Mouse (Mus musculus) adrenal gland, postnatal 14 days (tissue): ENCODE measurements around the gene Kansl1. TPM values are rescaled to one million over a fixed set of nuclear protein-coding genes. Genes with fewer than 3 reads are reported as not detected.

Experiments used
- DNase-seq: peaks from one replicate; pipeline ENCODE4 v3.0.0; 2021; ENCODE audit warnings: mixed read lengths
- total RNA-seq: library from RNA; stranded (reverse); gene quantifications from 2 replicates; pipeline ENCODE4 v1.2.3, GENCODE M21; 2021

Kansl1 gene
- total RNA-seq, 1 experiment from 2014 or later, result 49.7 TPM

DNA sequence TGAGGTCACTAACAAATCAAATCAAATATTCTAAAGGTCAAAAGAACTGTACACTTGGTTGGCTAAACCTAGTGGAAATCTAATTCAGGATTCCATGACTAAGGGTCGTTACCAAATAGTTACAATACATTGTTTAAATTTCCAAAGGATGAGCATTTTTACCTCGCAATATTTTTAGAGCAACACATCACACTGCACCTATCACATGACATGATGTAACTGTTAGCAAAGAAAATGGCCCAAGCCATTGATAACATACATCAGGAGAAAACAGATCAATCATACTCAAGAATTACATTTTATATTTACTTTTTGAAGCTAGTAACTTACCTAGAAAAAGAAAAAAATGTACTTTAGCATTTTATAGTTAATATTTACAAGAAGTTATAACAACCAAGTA is 29.0 kb downstream of the Kansl1 start:
- no peak for DNase-seq

DNA sequence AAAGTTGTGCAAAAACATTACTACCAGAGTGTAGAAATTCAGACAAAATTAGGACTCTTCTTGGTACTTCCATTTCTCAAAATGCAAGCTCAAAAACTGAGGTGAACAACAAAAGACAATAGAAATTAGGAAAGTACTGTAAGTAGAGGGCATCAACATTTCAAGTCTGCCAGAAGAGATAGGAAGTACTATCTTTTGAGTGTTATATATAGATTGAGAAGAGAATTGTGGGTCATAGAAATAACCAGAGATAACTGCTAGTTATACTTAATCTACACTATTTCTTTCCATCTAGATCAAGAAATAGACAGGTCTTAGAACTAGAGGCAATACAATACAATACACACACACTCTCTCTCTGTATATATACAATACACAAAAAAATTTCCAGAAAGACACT is 30.2 kb downstream of the Kansl1 start:
- DNase-seq, result no peak

DNA sequence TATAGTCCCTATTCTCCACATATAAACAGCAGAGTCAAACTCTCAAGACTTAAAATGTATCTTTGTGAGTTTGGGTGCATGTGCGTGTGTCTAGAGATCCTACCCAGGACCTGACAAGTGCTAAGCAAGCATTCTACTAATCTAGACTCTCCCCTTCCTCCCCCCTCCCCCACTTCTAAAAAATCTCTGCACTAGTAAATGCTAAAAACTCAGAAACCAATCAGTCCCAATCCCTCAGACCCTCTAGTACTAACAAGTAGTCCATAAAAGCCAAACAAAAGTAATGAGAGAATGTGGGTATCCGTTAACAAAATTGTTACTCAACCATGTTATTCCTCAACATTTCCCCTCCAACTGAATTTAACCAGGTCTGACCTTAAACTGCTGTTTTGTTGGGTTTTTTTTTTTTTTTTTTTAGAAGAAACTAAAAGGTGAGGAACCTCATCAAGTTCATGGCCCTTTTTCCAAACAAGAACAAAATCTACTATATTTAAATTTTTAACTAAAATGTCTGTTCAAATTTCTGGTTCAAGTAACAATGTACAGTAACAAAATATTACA is 32.2 kb downstream of the Kansl1 start:
- no peak for DNase-seq

DNA sequence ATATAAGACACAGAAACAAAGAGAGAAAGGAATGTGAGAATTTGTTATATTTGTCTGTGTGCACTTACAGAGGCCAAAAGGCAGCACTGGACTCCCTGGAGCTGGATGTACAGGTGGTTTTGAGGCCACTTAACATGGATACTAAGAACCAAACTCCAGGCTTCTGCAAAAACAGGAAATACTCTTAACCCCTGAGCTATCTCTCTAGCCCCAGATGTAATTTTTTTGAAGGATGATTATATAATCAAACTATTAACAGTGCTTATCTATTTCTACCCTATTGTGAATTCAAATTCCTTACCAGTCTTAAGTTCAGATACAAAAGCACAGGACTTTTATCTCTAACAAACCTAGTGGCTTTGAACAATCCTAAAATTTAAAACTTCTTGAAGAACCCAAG is 32.9 kb downstream of the Kansl1 start:
- DNase-seq, result no peak

DNA sequence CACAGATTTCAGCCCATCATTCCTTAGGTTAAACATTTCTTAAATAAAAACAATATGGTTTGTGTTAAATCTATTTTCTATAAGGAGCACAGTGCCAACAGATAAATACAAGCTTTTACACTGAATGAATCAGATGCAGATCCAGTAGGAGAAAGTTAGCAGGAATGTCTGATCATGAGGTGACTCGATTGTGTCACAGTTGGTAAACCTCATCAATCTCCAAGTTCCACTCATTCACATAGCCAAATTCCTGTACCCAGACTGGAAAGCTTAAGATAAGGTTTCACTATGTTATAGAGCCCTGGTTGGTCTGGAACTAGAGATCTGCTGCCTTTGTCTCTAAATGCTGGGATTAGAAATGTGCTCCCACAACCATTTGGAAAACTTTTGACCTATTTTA is 33.5 kb downstream of the Kansl1 start:
- no peak for DNase-seq

DNA sequence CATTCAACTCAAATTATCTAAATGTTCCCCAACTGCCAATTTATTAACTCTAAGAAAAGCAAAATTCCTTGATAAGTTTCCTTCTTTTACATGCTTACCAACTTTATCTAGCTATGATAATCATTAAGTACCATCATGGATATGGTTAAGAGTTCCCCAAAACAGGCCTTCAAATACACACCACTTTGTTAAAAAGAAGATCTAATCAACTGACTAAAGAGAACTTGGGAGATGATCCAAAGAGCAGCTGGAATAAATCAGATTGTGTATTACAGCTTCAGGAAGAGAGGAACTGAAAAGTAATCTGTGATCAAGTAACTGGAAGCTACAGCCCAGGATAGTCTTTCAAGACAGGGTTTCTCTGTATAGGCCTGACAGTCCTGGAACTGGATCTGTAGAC is 36.4 kb downstream of the Kansl1 start:
- DNase-seq, result no peak

DNA sequence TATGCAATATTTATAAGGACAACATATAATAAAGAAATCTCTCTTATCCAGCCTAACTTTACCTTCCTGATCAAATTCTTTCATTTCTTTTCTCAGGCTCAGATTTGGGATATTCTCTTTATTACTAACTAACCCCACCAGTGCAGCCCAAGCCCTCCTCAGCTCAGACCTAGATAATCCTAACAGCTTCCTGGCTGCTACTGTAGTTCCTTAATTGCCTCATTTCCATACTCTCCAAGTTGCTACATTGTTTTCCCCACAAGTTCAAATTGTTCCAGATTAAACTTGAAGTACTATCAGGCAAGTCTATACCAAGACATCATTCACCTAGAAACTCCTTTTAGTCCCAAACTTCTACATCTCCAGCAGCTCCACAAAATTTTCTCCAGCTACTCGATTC is 36.9 kb downstream of the Kansl1 start:
- DNase-seq, result no peak

DNA sequence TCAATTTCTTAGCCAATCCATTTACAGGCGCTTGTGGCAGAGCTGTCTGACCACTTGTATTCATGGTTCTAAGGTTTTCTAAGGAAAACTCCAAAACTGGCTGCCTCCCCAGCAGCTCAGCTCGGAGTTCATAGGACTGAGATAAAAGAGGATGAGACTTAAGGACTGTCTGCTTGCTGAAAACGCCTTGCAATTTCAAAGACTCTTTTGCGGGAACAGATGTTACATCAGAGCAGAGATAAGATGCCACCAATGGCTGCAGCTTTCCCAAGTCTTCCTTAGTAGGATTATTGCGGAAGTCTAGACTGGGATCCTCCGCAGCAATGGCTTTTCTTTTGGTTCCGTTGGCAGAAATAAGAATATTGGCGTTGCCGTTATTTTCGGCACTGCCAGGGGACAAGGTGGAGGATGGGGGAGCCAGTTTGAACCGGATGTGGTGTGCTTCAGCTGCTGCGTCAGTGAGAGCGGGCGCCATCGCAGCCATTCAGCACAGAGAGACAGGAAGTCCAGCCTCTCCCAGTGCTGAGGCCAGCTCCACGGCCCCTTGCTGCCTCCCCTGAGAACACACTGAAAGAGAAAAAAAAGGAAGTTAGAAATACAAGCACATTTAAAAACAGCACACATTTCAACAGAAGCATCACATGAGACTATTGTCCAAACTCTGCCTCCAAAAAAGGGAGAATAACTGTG is 43.8 kb downstream of the Kansl1 start:
- peak; percentile 47 for DNase-seq

DNA sequence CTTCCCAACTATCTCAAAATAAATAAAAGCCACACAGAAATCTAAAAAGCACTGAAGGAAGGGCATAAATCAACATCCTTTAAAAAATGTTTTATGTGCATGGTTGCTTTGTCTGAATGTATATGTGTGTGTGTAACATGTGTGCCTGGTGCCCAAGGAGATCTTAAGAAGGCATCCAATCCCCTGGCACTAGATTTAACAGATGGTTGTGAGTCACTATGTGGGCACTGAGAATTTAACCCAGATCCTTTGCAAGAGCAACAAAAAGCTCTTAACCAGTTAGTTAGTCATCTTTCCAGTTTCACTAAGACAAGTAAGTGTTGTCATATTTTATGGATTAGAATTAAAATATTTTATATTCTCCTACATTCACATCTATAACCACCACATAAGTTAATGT is 56.4 kb downstream of the Kansl1 start:
- no peak for DNase-seq

DNA sequence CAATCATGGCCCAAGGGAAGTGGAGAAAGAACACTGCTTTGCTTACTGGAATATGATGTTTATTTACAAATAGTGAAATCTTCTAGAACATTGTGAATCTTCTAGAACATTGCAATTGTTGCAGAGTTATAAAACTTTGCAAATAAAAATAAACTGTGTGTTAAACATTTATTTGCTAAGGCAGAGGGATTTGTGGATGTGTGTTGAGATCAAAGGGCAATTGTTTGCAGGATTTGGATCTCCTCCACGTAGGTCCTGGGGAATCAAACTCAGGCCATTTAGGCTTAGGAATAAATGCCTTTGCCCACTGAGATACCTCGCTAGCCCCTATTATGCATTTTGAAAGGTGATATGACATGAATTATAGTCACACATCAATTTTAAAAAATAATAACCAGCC is 61.3 kb downstream of the Kansl1 start:
- no peak for DNase-seq

DNA sequence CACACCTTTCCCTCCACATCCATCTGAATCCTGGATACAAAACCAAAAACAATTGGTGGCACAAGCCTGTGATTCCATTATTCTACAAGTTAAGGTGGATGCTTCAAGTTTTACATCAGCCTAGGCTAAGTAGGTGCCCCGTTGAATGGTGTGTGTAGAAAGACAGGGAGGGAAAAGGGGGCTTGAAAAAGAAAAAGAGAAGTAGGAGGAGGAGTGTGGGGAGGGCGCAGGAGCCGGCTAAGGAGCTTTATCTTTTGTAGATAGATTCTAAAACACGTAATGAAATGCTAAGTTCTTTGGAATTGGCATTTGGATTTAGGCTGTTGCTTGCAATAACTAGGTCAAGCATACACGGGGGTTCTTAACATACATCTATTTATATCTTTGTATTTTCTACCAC is 67.7 kb downstream of the Kansl1 start:
- no peak for DNase-seq

DNA sequence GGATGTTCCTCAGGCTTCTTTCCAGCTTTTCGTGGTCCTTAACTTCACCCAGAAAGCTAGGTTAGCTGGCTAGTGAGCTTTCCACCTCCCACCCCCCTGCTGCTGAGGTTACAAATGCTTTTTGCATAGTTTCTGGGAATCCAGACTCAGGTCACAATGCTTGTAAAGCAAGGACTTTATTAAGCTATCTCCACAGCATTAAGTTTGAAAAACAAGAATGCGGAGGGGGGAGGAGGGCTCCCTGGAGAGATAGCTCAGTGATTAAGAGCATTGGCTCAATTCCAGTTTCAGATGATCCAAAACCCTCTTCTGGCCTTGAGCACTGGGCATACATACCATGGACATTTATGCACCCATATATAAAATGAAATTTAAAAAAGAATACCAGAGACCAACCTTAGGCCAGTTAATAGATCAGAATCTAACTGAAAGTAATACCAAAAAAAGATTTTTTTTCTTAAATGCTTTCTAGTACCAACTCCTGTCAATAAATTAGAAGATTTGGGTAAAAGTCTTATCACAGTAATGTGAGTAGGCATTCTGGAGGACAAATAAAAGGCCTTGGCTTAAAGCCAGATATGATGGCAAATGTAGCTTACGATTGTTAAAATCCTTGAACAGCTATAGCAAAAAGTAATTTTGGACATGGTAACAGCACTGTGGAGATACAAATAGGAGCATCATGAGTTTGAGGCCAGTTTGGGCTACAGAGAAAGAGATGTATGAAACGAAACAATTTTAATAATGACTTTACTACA is 69.0 kb downstream of the Kansl1 start:
- peak; percentile 37 for DNase-seq

DNA sequence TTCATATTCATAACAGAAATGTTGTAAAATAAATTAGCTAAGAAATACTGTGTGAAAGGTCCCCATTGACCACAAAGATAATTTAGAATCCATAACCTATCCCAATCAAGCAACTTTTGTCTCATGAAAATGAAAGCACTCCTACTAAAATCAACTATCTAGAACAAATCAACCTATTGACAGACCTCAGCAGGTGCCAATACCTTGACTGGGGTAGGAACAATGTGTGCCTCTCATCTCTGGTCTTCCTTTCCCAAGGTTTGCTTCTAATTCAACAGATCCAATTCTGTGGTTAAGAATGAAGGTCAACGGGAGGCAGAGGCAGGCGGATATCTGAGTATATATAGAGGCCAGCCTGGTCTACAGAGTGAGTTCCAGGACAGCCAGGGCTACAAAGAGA is 73.0 kb downstream of the Kansl1 start:
- no peak for DNase-seq

DNA sequence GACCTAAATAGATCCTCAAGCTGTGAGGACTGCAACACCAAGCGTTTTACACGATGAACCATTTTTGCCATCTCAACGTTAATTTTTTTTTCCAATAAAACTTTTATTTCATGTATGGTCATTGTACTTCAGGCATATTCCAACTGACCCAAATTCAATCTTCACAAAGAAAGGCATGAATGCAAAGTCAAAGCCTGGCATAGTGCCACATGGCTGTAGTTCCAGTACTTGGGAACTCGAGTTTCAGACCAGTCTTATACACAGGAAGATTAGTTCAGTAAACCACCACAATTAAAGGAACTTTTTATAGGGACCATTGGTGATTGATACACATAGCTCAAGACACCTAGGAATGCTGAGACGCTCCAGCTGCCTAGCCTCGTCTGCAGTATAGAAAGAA is 75.5 kb downstream of the Kansl1 start:
- no peak for DNase-seq

DNA sequence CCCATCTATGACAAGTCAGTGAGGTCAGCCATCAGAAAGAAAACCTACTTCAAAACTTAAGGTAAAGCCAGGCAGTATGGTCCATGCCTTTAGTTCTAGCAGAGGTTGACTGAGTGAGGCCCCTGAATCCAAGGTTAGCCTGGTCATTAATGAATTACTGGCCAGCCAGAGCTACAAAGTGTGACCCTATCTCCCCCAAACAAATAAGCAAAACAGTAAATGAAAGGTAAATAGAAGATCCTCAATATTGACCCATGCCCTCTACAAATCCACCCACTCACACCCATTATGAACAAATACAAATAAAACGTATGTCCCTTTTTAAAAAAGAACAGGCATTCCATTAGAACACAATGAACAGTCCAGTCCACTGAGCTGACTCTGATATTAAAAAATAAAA is 76.5 kb downstream of the Kansl1 start:
- no peak for DNase-seq

DNA sequence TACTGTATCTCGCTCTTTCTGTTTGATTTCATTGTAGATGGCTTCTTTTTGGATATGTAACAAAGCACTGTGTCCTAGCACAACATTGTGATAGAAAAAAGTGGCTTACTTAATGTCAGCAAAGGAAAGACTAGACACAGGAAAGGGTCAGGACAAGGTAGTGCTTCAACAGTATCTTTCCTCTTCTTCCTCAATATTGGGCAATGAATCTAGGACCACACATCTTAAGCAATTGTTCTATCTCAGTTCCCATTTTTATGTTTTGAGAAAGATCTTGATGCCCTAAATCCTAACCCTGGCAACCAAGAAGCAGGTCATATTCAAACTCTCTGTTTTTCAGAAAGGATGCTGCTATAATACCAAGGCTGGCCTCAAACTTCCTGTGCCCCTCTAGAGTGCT is 81.4 kb downstream of the Kansl1 start:
- DNase-seq, result no peak

DNA sequence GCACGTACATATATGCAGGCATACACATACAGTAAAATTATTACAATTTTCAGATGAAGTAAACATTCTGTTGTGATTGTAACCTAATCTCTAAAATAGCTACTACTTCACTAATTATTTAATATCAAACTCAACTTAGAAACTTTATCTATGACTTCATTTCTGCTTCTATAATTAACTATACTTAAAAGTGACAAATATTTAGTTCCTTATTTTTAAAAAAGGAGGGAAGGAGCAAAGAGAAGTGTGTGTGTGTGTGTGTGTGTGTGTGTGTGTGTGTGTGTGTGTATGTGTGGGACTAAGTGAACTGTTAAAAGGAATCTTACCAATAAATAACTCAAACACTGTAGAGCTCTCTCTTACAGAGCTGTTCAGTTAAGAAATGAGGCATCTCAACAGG is 82.1 kb downstream of the Kansl1 start:
- DNase-seq, result no peak

DNA sequence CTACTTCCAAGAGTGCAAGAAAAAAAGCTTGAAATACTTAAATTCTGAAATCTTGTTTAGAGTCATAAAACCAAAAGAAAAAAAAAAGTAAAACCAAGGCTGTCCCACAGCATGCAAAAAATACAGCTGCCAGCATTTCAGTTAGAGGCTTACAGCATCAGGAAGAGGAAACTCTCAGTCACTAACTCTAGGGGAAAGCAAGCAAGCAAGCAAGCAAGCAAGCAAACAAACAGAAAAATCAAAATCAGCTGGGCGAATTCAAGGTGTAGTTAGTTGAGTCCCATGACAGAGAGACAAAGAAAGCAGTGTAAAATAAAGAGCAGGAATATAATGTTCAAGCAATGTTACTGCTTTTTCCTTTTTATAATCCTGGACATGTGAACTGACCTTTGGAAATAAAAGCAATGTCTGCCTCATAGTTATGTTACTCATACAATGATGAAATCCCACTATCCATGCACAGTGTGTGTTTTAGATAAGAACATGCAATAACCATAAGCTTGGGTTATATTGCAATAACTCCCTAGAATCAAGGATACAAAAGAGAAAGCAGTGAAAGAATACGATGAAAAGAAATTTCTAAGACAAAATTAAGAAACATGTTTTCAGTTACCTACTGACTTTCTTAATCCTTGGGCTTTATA is 85.4 kb downstream of the Kansl1 start:
- no peak for DNase-seq

DNA sequence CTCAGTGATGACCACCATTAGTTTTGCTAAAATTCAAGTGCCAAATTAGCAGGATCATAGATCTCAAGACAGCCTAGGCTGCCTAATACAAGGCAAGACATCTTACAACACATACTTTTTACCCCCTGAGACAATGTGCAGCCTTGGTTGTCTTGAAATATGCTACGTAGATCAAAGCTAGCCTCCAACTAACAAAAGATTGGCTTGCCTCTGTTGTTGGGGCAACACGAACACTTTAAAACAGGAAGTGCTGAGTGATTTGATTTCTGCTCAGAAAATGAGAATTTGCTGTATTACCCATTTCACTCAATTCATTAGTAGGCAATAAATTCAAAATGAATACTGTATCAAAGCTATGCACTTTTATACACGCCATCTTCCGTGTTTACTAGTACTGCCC is 86.8 kb downstream of the Kansl1 start:
- DNase-seq, result no peak

DNA sequence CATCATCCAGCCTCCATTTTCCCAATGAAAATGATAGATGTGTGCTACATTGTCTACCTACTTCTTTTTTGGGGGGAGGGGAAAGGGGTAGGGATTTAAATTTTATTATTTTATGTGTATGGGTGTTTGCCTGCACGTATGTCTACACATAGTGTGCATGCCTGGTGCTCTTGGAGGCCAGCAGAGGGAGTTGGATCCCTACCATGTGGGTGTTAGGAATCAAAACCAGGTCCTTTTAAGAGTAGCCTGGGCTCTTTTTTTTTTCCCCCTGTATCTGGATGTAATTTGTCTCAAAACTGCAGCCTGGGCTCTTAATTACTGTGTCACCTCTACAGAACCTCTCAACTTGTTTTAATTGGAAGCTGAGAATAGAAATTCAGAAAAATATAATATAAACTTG is 89.0 kb downstream of the Kansl1 start:
- DNase-seq, result peak; percentile 31

DNA sequence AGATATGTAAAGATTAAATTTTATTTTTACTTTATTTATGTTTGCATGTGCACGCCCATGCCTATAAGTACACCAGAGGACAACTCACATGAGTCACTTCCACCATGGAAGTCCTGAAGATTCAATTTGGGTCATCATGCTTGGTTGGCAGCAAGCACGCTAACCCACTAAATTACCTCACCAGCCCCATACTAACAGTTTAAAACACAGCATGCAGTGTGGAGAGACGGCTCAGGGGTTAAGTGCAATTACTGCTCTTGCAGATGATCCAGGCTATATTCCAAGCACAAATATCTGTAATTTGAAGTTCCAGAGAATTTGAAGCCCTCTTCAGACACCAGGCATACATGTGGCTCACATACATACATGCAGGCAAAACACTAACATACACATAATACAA is 92.4 kb downstream of the Kansl1 start:
- DNase-seq, result no peak

DNA sequence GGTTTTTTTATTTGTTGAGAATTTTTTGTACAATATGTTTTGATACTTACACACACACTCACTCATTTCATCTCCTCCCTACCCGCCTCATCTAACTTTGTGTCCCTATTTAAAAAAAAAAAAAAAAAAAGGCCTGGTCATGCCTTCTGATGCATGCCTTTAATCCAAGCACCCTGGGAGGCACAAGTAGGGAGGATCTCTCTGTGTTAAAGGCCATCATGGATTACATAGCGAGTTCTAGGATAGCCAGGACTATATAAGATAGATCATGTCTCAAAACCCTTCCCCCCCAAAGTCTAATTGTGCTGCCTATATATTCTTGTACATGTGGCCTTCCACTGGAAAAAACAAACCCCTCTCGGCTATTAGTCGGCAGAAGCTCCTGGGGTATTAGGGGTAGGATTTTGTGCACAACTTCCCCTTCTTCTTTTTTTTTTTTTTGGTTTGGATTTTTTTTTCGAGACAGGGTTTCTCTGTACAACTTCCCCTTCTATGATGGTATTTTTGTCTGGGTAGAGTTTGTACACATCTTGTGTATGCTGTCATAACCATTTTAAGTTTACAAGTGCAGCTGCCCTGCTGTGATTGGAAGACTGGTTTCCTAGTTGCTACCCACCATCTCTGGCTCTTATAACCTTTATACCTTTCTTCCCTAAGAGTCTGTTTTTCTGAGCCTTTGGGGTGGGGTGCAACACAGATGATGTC is 101.0 kb downstream of the Kansl1 start:
- no peak for DNase-seq
